Mouse (Mus musculus) gastrocnemius, postnatal 36 days (tissue): ENCODE measurements around the gene Slc7a8. TPM values are rescaled to one million over a fixed set of nuclear protein-coding genes. Genes with fewer than 3 reads are reported as not detected.

Experiments used
- DNase-seq, 2 experiments: peaks; one replicate each; pipeline ENCODE4 v3.0.0; 2022
- intact Hi-C: fragments of 180-260 bp; cut with DNase I; formaldehyde crosslinking; loops from one replicate; pipeline ENCODE4 v1.15.1; 2025
- total RNA-seq, 2 experiments: library from RNA; stranded (reverse); gene quantifications; 2 replicates each; pipeline ENCODE4 v1.2.3; 2021

The Slc7a8 gene
- total RNA-seq, 2 experiments from 2014 or later: 17.5 to 23.4 TPM

GRCm38 (mm10) chr14:54709054-54709453 lies 72.7 kb downstream of the Slc7a8 start:
- intact Hi-C loops: loop anchor here (10.0 kb wide), 1 partner anchor 396 kb away; the partner anchor contains the start of gene Ap1g2
- DNase-seq: no peak

- intact Hi-C loops: loop anchor here (10.0 kb wide), 1 partner anchor 398 kb away; the partner anchor contains the start of gene Ap1g2
- DNase-seq: no peak
These were observed 75.0 kb downstream of the Slc7a8 start for GRCm38 (mm10) chr14:54706589-54707320.

- intact Hi-C loops: loop anchor here (10.0 kb wide), 1 partner anchor 399 kb away; the partner anchor contains the start of gene Ap1g2
- no peak for DNase-seq
These were observed 75.9 kb downstream of the Slc7a8 start for GRCm38 (mm10) chr14:54705844-54706243.

GRCm38 (mm10) chr14:54703207-54703606 lies 78.5 kb downstream of the Slc7a8 start:
- no peak for DNase-seq
- intact Hi-C loops: loop anchor here (10.0 kb wide), 1 partner anchor 402 kb away; the partner anchor contains the start of gene Ap1g2

GRCm38 (mm10) chr14:54701298-54701697 lies 80.4 kb downstream of the Slc7a8 start:
- DNase-seq: peak; percentile 62 to 70
- intact Hi-C loops: loop anchor here (2.0 to 10.0 kb wide), 2 partner anchors 50 to 404 kb away; partner anchors contain the start of gene Ap1g2

- DNase-seq: no peak
- intact Hi-C loops: no loop called here
These were observed 82.2 kb downstream of the Slc7a8 start for GRCm38 (mm10) chr14:54699586-54699985.

GRCm38 (mm10) chr14:54698733-54699132 lies 83.0 kb downstream of the Slc7a8 start, which contains the start of gene Gm29776:
TSS of gene Gm29776 (minus strand) at chr14:54698833.
- DNase-seq: no peak
- intact Hi-C loops: no loop called here

GRCm38 (mm10) chr14:54696752-54697151 lies 85.0 kb downstream of the Slc7a8 start:
- no peak for DNase-seq
- intact Hi-C loops: no loop called here

GRCm38 (mm10) chr14:54695042-54695441 lies 86.7 kb downstream of the Slc7a8 start:
- intact Hi-C loops: no loop called here
- DNase-seq: no peak

GRCm38 (mm10) chr14:54687251-54687650 lies 94.5 kb downstream of the Slc7a8 start:
- DNase-seq: no peak
- intact Hi-C loops: loop anchor here (5.0 kb wide), 1 partner anchor 35 kb away; no protein-coding TSS in a partner anchor

GRCm38 (mm10) chr14:54686522-54687143 lies 95.1 kb downstream of the Slc7a8 start, which contains the start of gene Acin1:
TSS of gene Acin1 (minus strand) at chr14:54686931.
- intact Hi-C loops: loop anchor here (5.0 kb wide), 1 partner anchor 34 kb away; no protein-coding TSS in a partner anchor
- DNase-seq: peak; percentile 100

GRCm38 (mm10) chr14:54686063-54686521 lies 95.7 kb downstream of the Slc7a8 start, which contains the start of gene 1700123O20Rik:
TSS of gene 1700123O20Rik (plus strand) at chr14:54686216.
- intact Hi-C loops: loop anchor here (5.0 kb wide), 1 partner anchor 34 kb away; no protein-coding TSS in a partner anchor
- no peak for DNase-seq

GRCm38 (mm10) chr14:54685471-54685870 lies 96.3 kb downstream of the Slc7a8 start:
- intact Hi-C loops: loop anchor here (5.0 kb wide), 1 partner anchor 33 kb away; no protein-coding TSS in a partner anchor
- no peak for DNase-seq

- intact Hi-C loops: no loop called here
- DNase-seq: no peak
These were observed 99.3 kb downstream of the Slc7a8 start for GRCm38 (mm10) chr14:54682396-54682795.

- intact Hi-C loops: no loop called here
- DNase-seq: no peak
These were observed 103.0 kb downstream of the Slc7a8 start for GRCm38 (mm10) chr14:54678657-54679304.

- intact Hi-C loops: no loop called here
- DNase-seq: no peak
These were observed 105.5 kb downstream of the Slc7a8 start for GRCm38 (mm10) chr14:54676290-54676689.

GRCm38 (mm10) chr14:54674317-54674716 lies 107.4 kb downstream of the Slc7a8 start:
- intact Hi-C loops: no loop called here
- no peak for DNase-seq
